Mouse (Mus musculus): Measurements from ENCODE around the gene Gkn2.
A peak's percentile ranks its signal among the peaks of the same experiment; 100 is the strongest.

The Gkn2 gene

DNA sequence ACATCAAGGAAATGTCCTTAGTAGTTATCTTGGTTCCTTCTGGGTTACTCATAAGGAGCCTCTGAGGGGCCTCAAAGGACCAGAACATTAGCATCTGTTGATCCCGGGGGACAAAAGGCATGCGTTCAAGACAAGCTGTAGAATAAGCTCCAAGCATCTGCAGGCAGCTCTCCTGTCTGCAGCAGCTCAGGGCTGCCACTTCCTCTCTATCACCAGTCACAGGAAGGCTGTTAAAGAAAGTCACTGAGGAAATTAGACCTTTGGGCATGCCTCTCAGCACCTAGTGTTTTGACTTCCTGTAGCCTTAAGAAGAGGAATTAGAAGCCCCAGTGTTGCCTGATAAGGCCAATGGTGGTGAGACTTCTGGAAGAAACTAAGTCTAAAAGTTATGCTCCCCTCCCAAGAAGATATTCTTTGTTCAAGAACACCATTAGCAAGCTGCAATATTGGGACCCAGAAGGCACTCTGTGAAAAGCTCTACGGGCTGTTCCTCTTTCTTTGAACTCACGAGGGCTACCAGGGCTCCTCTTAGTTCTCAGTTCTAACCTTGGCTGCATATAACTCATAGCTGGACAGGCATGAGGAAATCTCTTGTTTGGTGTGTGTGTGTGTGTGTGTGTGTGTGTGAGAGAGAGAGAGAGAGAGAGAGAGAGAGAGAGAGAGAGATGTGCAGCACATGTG is 26.9 kb downstream of the Gkn2 start:
- DNase-seq (ENCODE audit: low spot score in 2 of 2) = no peak

- DNase-seq (ENCODE audit: low spot score in 2 of 2) = no peak
These were observed 28.3 kb downstream of the Gkn2 start for GRCm38 (mm10) chr6:87401456-87401855.

- no peak for DNase-seq (ENCODE audit: low spot score in 2 of 2)
These were observed 38.9 kb downstream of the Gkn2 start for GRCm38 (mm10) chr6:87412011-87412410.

DNA sequence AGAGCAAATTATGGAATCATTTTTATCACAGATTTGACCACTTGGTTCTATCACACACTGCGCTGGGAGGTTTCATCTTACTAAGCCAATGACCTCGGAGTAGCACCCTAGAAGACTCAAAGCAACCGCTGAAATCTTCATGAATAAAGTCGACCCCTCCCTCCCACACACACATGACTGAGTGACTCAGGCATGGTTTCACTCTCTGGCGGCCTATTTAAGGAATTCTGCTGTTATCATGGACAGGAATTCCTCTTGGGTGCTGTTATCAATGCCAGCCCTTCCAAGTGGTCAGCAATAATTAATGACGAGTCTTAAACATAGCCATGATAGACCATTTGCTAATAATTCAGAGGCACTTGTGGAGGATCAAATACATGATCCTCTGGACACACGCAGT is 49.1 kb downstream of the Gkn2 start:
- no peak for DNase-seq (ENCODE audit: low spot score in 2 of 2)

- DNase-seq (ENCODE audit: low spot score in 2 of 2) = peak; percentile 42 to 62
These were observed 51.1 kb downstream of the Gkn2 start for GRCm38 (mm10) chr6:87424037-87424816.

DNA sequence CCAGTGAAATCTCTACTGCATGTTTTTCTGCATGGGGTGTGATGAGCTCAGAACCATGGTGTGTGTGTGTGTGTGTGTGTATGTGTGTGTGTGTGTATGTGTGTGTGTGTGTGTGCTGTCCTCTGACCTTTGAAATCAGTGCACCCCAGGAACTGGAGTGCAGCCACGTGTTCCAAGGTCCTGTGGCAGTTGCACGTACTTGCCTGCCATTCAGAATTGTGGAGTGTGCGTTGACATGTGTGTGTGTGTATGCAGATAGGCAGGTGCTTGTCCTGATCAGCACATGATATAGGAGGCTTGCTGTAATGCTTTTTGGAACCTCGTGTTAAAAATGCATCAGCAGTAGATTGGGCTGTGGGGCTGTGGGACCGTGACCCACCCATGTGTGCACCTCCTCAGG is 53.8 kb downstream of the Gkn2 start:
- DNase-seq (ENCODE audit: low spot score in 2 of 2) = no peak

DNA sequence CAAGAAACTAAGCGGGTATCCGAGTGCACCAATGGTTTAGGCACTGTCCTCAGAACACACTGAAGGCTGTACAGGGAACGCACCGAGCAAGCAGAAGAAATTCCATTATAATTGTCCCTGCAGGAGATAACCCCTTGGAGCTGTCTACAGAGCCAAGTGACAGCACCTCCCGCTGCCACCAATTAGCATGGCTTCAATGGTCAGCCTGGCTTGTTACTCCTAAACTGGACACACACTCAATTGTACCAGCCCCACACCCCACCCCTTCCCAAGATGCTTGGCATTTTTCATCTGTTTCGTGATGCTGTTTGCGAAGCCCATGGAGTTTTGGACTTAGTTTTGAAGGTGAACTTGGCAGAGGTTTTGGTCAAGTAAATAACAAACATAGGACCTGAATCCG is 54.5 kb downstream of the Gkn2 start:
- DNase-seq (ENCODE audit: low spot score in 2 of 2) = no peak

GRCm38 (mm10) chr6:87428487-87429044 is 55.4 kb downstream of the Gkn2 start, which contains the start of gene Bmp10:
Gene Bmp10 (plus strand): TSS chr6:87428994.
- DNase-seq (ENCODE audit: low spot score in 2 of 2) = no peak
